Mouse (Mus musculus) liver, embryonic 15.5 days (tissue): ENCODE results near the gene Agap1. TPM values are rescaled to one million over a fixed set of nuclear protein-coding genes. Genes with fewer than 3 reads are reported as not detected.

Source experiments
- ATAC-seq: fragments of 200-750 bp; cut with Nextera tagmentation; 2 replicates; pipeline ENCODE4 v1.8.0; 2017; ENCODE audit warnings: moderate number of reproducible peaks, mild to moderate bottlenecking, moderate library complexity; ENCODE audit not compliant: insufficient read depth
- H3K27ac ChIP-seq: fragments of 300-500 bp; sonication (generic); replicated peaks from 2 replicates; pipeline ENCODE4 v1.5.1; 2015; ENCODE audit warnings: mild to moderate bottlenecking, inconsistent platforms
- H3K27me3 ChIP-seq: fragments of 300-500 bp; sonication (generic); 2 replicates; pipeline ENCODE4 v1.6.1; 2015; ENCODE audit warnings: mild to moderate bottlenecking, inconsistent platforms
- H3K36me3 ChIP-seq: fragments of 300-500 bp; sonication (generic); replicated peaks from 2 replicates; pipeline ENCODE4 v1.6.1; 2015; ENCODE audit warnings: moderate library complexity, mild to moderate bottlenecking, inconsistent platforms
- H3K4me1 ChIP-seq: fragments of 300-500 bp; sonication (generic); replicated peaks from 2 replicates; pipeline ENCODE4 v1.6.1; 2015; ENCODE audit warnings: inconsistent platforms
- H3K4me2 ChIP-seq: fragments of 300-500 bp; sonication (generic); 2 replicates; pipeline ENCODE4 v1.6.1; 2015; ENCODE audit warnings: moderate library complexity, mild to moderate bottlenecking, inconsistent platforms
- H3K4me3 ChIP-seq: fragments of 300-500 bp; sonication (generic); replicated peaks from 2 replicates; pipeline ENCODE4 v1.5.1; 2015; ENCODE audit warnings: mild to moderate bottlenecking, inconsistent platforms
- H3K9ac ChIP-seq: fragments of 300-500 bp; sonication (generic); 2 replicates; pipeline ENCODE4 v1.6.1; 2015; ENCODE audit warnings: moderate library complexity, mild to moderate bottlenecking, inconsistent platforms
- H3K9me3 ChIP-seq: fragments of 300-500 bp; sonication (generic); replicated peaks from 2 replicates; pipeline ENCODE4 v1.6.1; 2016; ENCODE audit warnings: inconsistent platforms
- WGBS: fragments of 180-500 bp; shearing (Covaris S2); methylation state at CpG from one replicate; pipeline ENCODE4 v1.1.7; 2015; ENCODE audit warnings: mixed read lengths; ENCODE audit not compliant: insufficient replicate concordance; 5-methylcytosine and 5-hydroxymethylcytosine counted together
- polyA plus RNA-seq: library from polyadenylated mRNA; unstranded; fragments of >200 nt; fragmentation: Nextera tagmentation; extraction: Ambion mirVana; gene quantifications from 2 replicates; pipeline ENCODE4 v1.2.1, GENCODE M21; 2015

Agap1 gene
- polyA plus RNA-seq, 1 experiment from 2014 or later = 1.3 TPM

GRCm38 (mm10) chr1:89429946-89430640 lies 24.5 kb upstream of the Agap1 start:
- no peak for ATAC-seq
- Histone ChIP-seq H3K27ac (no peak overlapping the region), H3K36me3 (no peaks in the 10 kb centered on the region), H3K4me3 (no peak overlapping the region), H3K9me3 (no peaks in the 10 kb centered on the region), H3K27me3 (no peaks in the 10 kb centered on the region), H3K4me2 (no peak overlapping the region), H3K9ac (no peak overlapping the region), H3K4me1 (no peaks in the 10 kb centered on the region)
- 62% methylated on average over 11 of the region's 11 CpGs for WGBS

GRCm38 (mm10) chr1:89439351-89439750 lies 15.3 kb upstream of the Agap1 start:
- H3K4me2 ChIP-seq = no peak overlapping the region
- H3K36me3 ChIP-seq = no peaks in the 10 kb centered on the region
- no peak for ATAC-seq
- no peak overlapping the region for H3K27ac ChIP-seq
- H3K9me3 ChIP-seq = no peaks in the 10 kb centered on the region
- no peak overlapping the region for H3K4me3 ChIP-seq
- no peaks in the 10 kb centered on the region for H3K27me3 ChIP-seq
- no peaks in the 10 kb centered on the region for H3K4me1 ChIP-seq
- no peak overlapping the region for H3K9ac ChIP-seq
- 51% methylated on average over 6 of the region's 6 CpGs for WGBS

- no peaks in the 10 kb centered on the region for H3K9me3 ChIP-seq
- H3K4me2 ChIP-seq = no peak overlapping the region
- no peaks in the 10 kb centered on the region for H3K27me3 ChIP-seq
- no peak overlapping the region for H3K4me3 ChIP-seq
- no peaks in the 10 kb centered on the region for H3K36me3 ChIP-seq
- WGBS = 32% methylated on average over 5 of the region's 5 CpGs
- no peaks in the 10 kb centered on the region for H3K4me1 ChIP-seq
- H3K9ac ChIP-seq = no peak overlapping the region
- no peak for ATAC-seq
- no peak overlapping the region for H3K27ac ChIP-seq
These were observed 13.2 kb upstream of the Agap1 start for GRCm38 (mm10) chr1:89441236-89441897.

- 60% methylated on average over 9 of the region's 9 CpGs for WGBS
- no peak overlapping the region for H3K9ac ChIP-seq
- no peaks in the 10 kb centered on the region for H3K4me1 ChIP-seq
- H3K36me3 ChIP-seq = no peaks in the 10 kb centered on the region
- H3K4me2 ChIP-seq = no peak overlapping the region
- no peak for ATAC-seq
- H3K9me3 ChIP-seq = no peaks in the 10 kb centered on the region
- H3K4me3 ChIP-seq = no peak overlapping the region
- H3K27ac ChIP-seq = no peak overlapping the region
- H3K27me3 ChIP-seq = no peaks in the 10 kb centered on the region
These were observed 11.1 kb upstream of the Agap1 start for GRCm38 (mm10) chr1:89443512-89443911.

GRCm38 (mm10) chr1:89444014-89444413 lies 10.6 kb upstream of the Agap1 start:
- no peaks in the 10 kb centered on the region for H3K9me3 ChIP-seq
- no peak overlapping the region for H3K27ac ChIP-seq
- H3K36me3 ChIP-seq = no peaks in the 10 kb centered on the region
- no peak overlapping the region for H3K4me2 ChIP-seq
- no peaks in the 10 kb centered on the region for H3K27me3 ChIP-seq
- no peaks in the 10 kb centered on the region for H3K4me1 ChIP-seq
- no peak for ATAC-seq
- no peak overlapping the region for H3K9ac ChIP-seq
- 61% methylated on average over 3 of the region's 3 CpGs for WGBS
- H3K4me3 ChIP-seq = no peak overlapping the region

GRCm38 (mm10) chr1:89450139-89450538 lies 4.5 kb upstream of the Agap1 start:
- Histone ChIP-seq H3K4me1 (no peaks in the 10 kb centered on the region), H3K4me3 (no peak overlapping the region), H3K27me3 (peaks cover 32% of the 10 kb centered on the region), H3K9me3 (no peaks in the 10 kb centered on the region), H3K9ac (no peak overlapping the region), H3K4me2 (no peak overlapping the region), H3K36me3 (no peaks in the 10 kb centered on the region), H3K27ac (no peak overlapping the region)
- WGBS = 70% methylated on average over 7 of the region's 7 CpGs
- no peak for ATAC-seq

- H3K36me3 ChIP-seq = no peaks in the 10 kb centered on the region
- H3K27me3 ChIP-seq = peaks cover 50% of the 10 kb centered on the region
- peaks cover 19% of the 10 kb centered on the region for H3K4me1 ChIP-seq
- WGBS = 65% methylated on average over 8 of the region's 8 CpGs
- no peak overlapping the region for H3K9ac ChIP-seq
- no peak for ATAC-seq
- no peak overlapping the region for H3K27ac ChIP-seq
- no peak overlapping the region for H3K4me2 ChIP-seq
- no peaks in the 10 kb centered on the region for H3K9me3 ChIP-seq
- H3K4me3 ChIP-seq = no peak overlapping the region
These were observed 2.5 kb upstream of the Agap1 start for GRCm38 (mm10) chr1:89452138-89452537.

GRCm38 (mm10) chr1:89453666-89454065 lies 940 bp upstream of the Agap1 start:
- peaks cover 19% of the 10 kb centered on the region for H3K4me1 ChIP-seq
- no peak overlapping the region for H3K27ac ChIP-seq
- no peaks in the 10 kb centered on the region for H3K9me3 ChIP-seq
- ATAC-seq = no peak
- H3K4me2 ChIP-seq = peak overlapping the region; percentile 78
- peak overlapping the region; percentile 64 for H3K4me3 ChIP-seq
- no peaks in the 10 kb centered on the region for H3K36me3 ChIP-seq
- H3K9ac ChIP-seq = no peak overlapping the region
- WGBS = 28% methylated on average over 6 of the region's 6 CpGs
- H3K27me3 ChIP-seq = peaks cover 52% of the 10 kb centered on the region

GRCm38 (mm10) chr1:89455421-89456091 lies 950 bp downstream of the Agap1 start:
- Histone ChIP-seq H3K4me1 (peaks cover 19% of the 10 kb centered on the region), H3K4me3 (peak overlapping the region; percentile 64), H3K36me3 (no peaks in the 10 kb centered on the region), H3K9ac (peak overlapping the region; percentile 51; the same call in 1 of the 2 replicates), H3K4me2 (peak overlapping the region; percentile 78), H3K9me3 (no peaks in the 10 kb centered on the region), H3K27me3 (peaks cover 52% of the 10 kb centered on the region), H3K27ac (no peak overlapping the region)
- 1% methylated on average over 51 of the region's 51 CpGs for WGBS
- ATAC-seq = no peak

- Histone ChIP-seq H3K27me3 (peaks cover 52% of the 10 kb centered on the region), H3K27ac (no peak overlapping the region), H3K9ac (no peak overlapping the region), H3K9me3 (no peaks in the 10 kb centered on the region), H3K4me2 (peak overlapping the region; percentile 78), H3K4me3 (0 out of 2 replicates have a peak overlapping the region, but pooled peaks have one; percentile 64), H3K4me1 (peaks cover 19% of the 10 kb centered on the region), H3K36me3 (no peaks in the 10 kb centered on the region)
- ATAC-seq = no peak
- WGBS = 31% methylated on average over 5 of the region's 5 CpGs
These were observed 1.9 kb downstream of the Agap1 start for GRCm38 (mm10) chr1:89456456-89456855.
